Comparison of ENCODE assay signal across 8 mouse cellular contexts in the genomic region with DNA sequence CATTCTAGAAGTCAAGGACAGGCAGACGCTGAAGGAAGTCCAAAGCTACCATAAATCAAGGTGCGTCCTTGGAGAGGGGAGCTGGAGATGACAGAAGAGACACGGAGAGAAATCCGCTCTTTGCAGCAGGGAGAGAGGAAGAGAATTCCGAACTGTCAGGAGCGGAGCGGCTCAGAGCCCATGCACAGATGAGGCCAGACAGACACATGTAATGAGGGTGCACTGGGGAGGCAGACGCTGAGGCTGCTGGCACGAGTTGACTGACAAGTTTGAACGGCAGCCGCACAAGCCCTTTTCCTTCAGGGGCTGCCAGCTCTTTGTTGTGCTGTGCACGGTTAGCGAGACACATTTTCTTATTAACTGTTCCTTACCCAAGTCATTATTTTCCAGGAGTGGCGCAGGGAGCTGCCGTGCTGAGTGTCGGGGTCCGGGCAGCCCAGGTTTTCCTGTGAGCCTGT. TPM values are rescaled to one million over a fixed set of nuclear protein-coding genes. Genes with fewer than 3 reads are reported as not detected.
A peak's percentile ranks its signal among the peaks of the same experiment; 100 is the strongest.
DNase-seq lines count a peak whose midpoint lies in the region; ATAC-seq and TF ChIP-seq lines count a peak whose summit lies in the region.

Gene Palmd, minus strand, starts transcription at position 448 of the 458 bp plus-strand sequence.

- in situ Hi-C loops in ES-E14 (cut with MboI; ENCODE audit: low sequenced_read_pairs in 2 of 2, unreplicated experiment in 2 of 2) = no loop called here

- H3K27me3 ChIP-seq in hindbrain, embryonic 11.5 days (ENCODE audit: control insufficient read depth, insufficient read depth, low read length) = no peaks in the 10 kb centered on the region
- H3K27me3 ChIP-seq in lung, postnatal 0 days (replicated peaks; ENCODE audit: insufficient read depth, low read length) = no peaks in the 10 kb centered on the region

- H3K36me3 ChIP-seq in ES-E14 (ENCODE audit: control insufficient read depth, insufficient read depth, low read length, poor library complexity, severe bottlenecking) = no peaks in the 10 kb centered on the region
- no peaks in the 10 kb centered on the region for H3K36me3 ChIP-seq in hindbrain, embryonic 11.5 days (ENCODE audit: control insufficient read depth, insufficient read depth, low read length)
- H3K36me3 ChIP-seq in lung, postnatal 0 days (ENCODE audit: insufficient read depth, low read length) = no peaks in the 10 kb centered on the region

- H3K9ac ChIP-seq in ES-E14 (ENCODE audit: insufficient read depth, low read depth, low read length, poor library complexity, severe bottlenecking) = no peak within 1 kb of the TSS
- peak within 1 kb of the TSS; percentile 38; the same call in 1 of the 2 replicates for H3K9ac ChIP-seq in hindbrain, embryonic 11.5 days (ENCODE audit: low read depth, low read length)
- peak within 1 kb of the TSS; percentile 36 for H3K9ac ChIP-seq in lung, postnatal 0 days (replicated peaks; ENCODE audit: low read depth)

- H3K4me1 ChIP-seq in ES-E14 (ENCODE audit: control insufficient read depth in 2 of 2, insufficient read depth in 2 of 2, low read length in 2 of 2, poor library complexity in 1 of 2) = no peaks in the 10 kb centered on the region
- peaks cover 4% of the 10 kb centered on the region; the same call in 1 of the 2 replicates for H3K4me1 ChIP-seq in hindbrain, embryonic 11.5 days (replicated peaks; ENCODE audit: control insufficient read depth, insufficient read depth, low read length)
- H3K4me1 ChIP-seq in lung, postnatal 0 days (ENCODE audit: insufficient read depth, low read depth, low read length) = no peaks in the 10 kb centered on the region

- H3K27ac ChIP-seq in ES-E14 (ENCODE audit: insufficient read depth, low read depth, low read length, poor library complexity, severe bottlenecking) = no peak within 1 kb of the TSS
- H3K27ac ChIP-seq in hindbrain, embryonic 11.5 days (ENCODE audit: low read depth, low read length) = no peak within 1 kb of the TSS
- peak within 1 kb of the TSS; percentile 69 for H3K27ac ChIP-seq in lung, postnatal 0 days (ENCODE audit: low read length)

- no peak for TF ChIP-seq EP300 in lung, postnatal 0 days (IDR thresholded peaks at IDR 0.05)

- peak; percentile 85 for ATAC-seq in hindbrain, embryonic 11.5 days (ENCODE audit: low FRiP score)
- ATAC-seq in lung, postnatal 0 days = peak; percentile 37

- DNase-seq in ES-E14 (ENCODE audit: low read depth, low spot score) = no peak
- peak; percentile 66 for DNase-seq in brain, embryonic 18.5 days (ENCODE audit: low read depth, low spot score)
- DNase-seq in gastrocnemius, adult 18-20 months (ENCODE audit: low spot score) = peak; percentile 31
- peak; percentile 63 for DNase-seq in hindbrain, embryonic 11.5 days (ENCODE audit: low spot score)
- DNase-seq in layer of hippocampus, postnatal 14 days (ENCODE audit: low spot score in 2 of 2) = peak; percentile 74 to 76
- peak; percentile 51 for DNase-seq in lung, postnatal 0 days (ENCODE audit: low spot score)
- peak; percentile 52 for DNase-seq in right cerebral cortex, adult 18-20 months
- no peak for DNase-seq in spleen, postnatal 14 days (ENCODE audit: low spot score in 2 of 2)

- H3K4me3 ChIP-seq in ES-E14 (ENCODE audit: insufficient read depth in 1 of 2, low read depth in 1 of 2, low read length in 2 of 2, poor library complexity in 1 of 2, severe bottlenecking in 1 of 2) = peak within 1 kb of the TSS; percentile 36 to 60; a peak in 3 of 4 replicates
- peak within 1 kb of the TSS; percentile 25 for H3K4me3 ChIP-seq in hindbrain, embryonic 11.5 days (ENCODE audit: low read depth, low read length)
- peak within 1 kb of the TSS; percentile 43 for H3K4me3 ChIP-seq in lung, postnatal 0 days (ENCODE audit: low read depth, low read length)

- WGBS in hindbrain, embryonic 11.5 days = 14% methylated on average over 17 of the region's 17 CpGs
- 5% methylated on average over 17 of the region's 17 CpGs for WGBS in lung, postnatal 0 days

- no peak for TF ChIP-seq CTCF in lung, postnatal 0 days (IDR thresholded peaks at IDR 0.05)

- peak within 1 kb of the TSS; percentile 41 for H3K4me2 ChIP-seq in hindbrain, embryonic 11.5 days (replicated peaks; ENCODE audit: low read depth, low read length)
- H3K4me2 ChIP-seq in lung, postnatal 0 days (replicated peaks; ENCODE audit: low read depth, low read length) = peak within 1 kb of the TSS; percentile 58

- no peaks in the 10 kb centered on the region for H3K9me3 ChIP-seq in ES-E14 (ENCODE audit: control insufficient read depth, insufficient read depth, low read depth, low read length)
- H3K9me3 ChIP-seq in hindbrain, embryonic 11.5 days (ENCODE audit: control insufficient read depth, low read length) = no peaks in the 10 kb centered on the region
- H3K9me3 ChIP-seq in lung, postnatal 0 days (ENCODE audit: low read length) = no peaks in the 10 kb centered on the region

TF ChIP-seq in ES-E14, 5 proteins besides CTCF, POLR2A, EP300 and RAD21:
- no peak for TF ChIP-seq ZC3H11A (IDR thresholded peaks at IDR 0.05; ENCODE audit: borderline replicate concordance, low read depth, low read length)
TF ChIP-seq in ES-E14: peak in this region for 0.

RNA-seq across cellular contexts. Expression of gene Palmd, which starts in this region (rescaled TPM):
- total RNA-seq in ES-E14 (2012; rRNA removed) = 0.05 and 0.09 TPM in 2 replicates
- 10 to 100 TPM; 19.4 to 30.3 TPM for total RNA-seq in gastrocnemius, adult 18-20 months (2021)
- 7.4 and 7.7 TPM in 2 replicates for polyA plus RNA-seq in hindbrain, embryonic 11.5 days (2014; fragmentation: Nextera tagmentation; extraction: Ambion mirVana)
- 10 to 100 TPM; 34.8 to 40.3 TPM for total RNA-seq in layer of hippocampus, postnatal 14 days (2021)
- polyA plus RNA-seq in lung, postnatal 0 days (2015; fragmentation: Nextera tagmentation; extraction: Ambion mirVana) = 16.1 and 23.0 TPM in 2 replicates

Comparison
In these comparisons a context has a peak if more than half of its experiments do, and no peak if none do; other contexts are left out.
1. RNA of gene Palmd (total RNA-seq): 34.8 to 40.3 TPM in layer of hippocampus, postnatal 14 days and 19.4 to 30.3 TPM in gastrocnemius, adult 18-20 months; 0.05 to 0.09 TPM in ES-E14; every median in the first group is over 10 times any median in the second.
2. DNase-seq: peak in brain, embryonic 18.5 days (single experiment), gastrocnemius, adult 18-20 months (single experiment), hindbrain, embryonic 11.5 days (single experiment), layer of hippocampus, postnatal 14 days (2 of 2), lung, postnatal 0 days (single experiment) and right cerebral cortex, adult 18-20 months (single experiment); none in ES-E14 (single experiment) and spleen, postnatal 14 days (0 of 2).
3. Peak in every context shown above with its lines, with median percentiles within 50 percentile points of each other: H3K4me3 ChIP-seq.